Mouse (Mus musculus) urinary bladder, postnatal 14 days (tissue): ENCODE data around the gene Pbx1.

ENCODE experiments used
- DNase-seq: peaks from one replicate; pipeline ENCODE4 v3.0.0; 2021; ENCODE audit warnings: low spot score

The Pbx1 gene

GRCm38 (mm10) chr1:168383832-168384593, 48.1 kb downstream of the Pbx1 start:
- no peak for DNase-seq

GRCm38 (mm10) chr1:168382823-168383157, 49.3 kb downstream of the Pbx1 start:
- DNase-seq, result no peak

GRCm38 (mm10) chr1:168382106-168382822, 49.8 kb downstream of the Pbx1 start:
- no peak for DNase-seq

- DNase-seq, result no peak
Observed at GRCm38 (mm10) chr1:168381451-168381850, 50.6 kb downstream of the Pbx1 start.

GRCm38 (mm10) chr1:168380241-168380770, 51.8 kb downstream of the Pbx1 start:
- peak; percentile 38 for DNase-seq

GRCm38 (mm10) chr1:168377650-168378049, 54.4 kb downstream of the Pbx1 start:
- DNase-seq, result no peak

- DNase-seq, result no peak
Observed at GRCm38 (mm10) chr1:168376330-168376729, 55.7 kb downstream of the Pbx1 start.

- no peak for DNase-seq
Observed at GRCm38 (mm10) chr1:168374953-168375600, 57.0 kb downstream of the Pbx1 start.

GRCm38 (mm10) chr1:168372089-168372488, 60.0 kb downstream of the Pbx1 start:
- no peak for DNase-seq

- DNase-seq, result no peak
Observed at GRCm38 (mm10) chr1:168370966-168371365, 61.1 kb downstream of the Pbx1 start.

GRCm38 (mm10) chr1:168366261-168366660, 65.8 kb downstream of the Pbx1 start:
- DNase-seq, result no peak

GRCm38 (mm10) chr1:168364325-168364724, 67.7 kb downstream of the Pbx1 start:
- no peak for DNase-seq

GRCm38 (mm10) chr1:168363053-168363452, 69.0 kb downstream of the Pbx1 start:
- DNase-seq, result no peak

GRCm38 (mm10) chr1:168362464-168362863, 69.6 kb downstream of the Pbx1 start:
- DNase-seq, result no peak

- no peak for DNase-seq
Observed at GRCm38 (mm10) chr1:168357680-168358611, 74.1 kb downstream of the Pbx1 start.

- DNase-seq, result no peak
Observed at GRCm38 (mm10) chr1:168356970-168357441, 75.1 kb downstream of the Pbx1 start.

GRCm38 (mm10) chr1:168355985-168356556, 76.0 kb downstream of the Pbx1 start:
- DNase-seq, result no peak

GRCm38 (mm10) chr1:168354934-168355333, 77.1 kb downstream of the Pbx1 start:
- no peak for DNase-seq

GRCm38 (mm10) chr1:168348036-168348784, 83.9 kb downstream of the Pbx1 start:
- DNase-seq, result no peak

- peak; percentile 33 for DNase-seq
Observed at GRCm38 (mm10) chr1:168344918-168345317, 87.2 kb downstream of the Pbx1 start.
